Mouse (Mus musculus) heart, embryonic 13.5 days (tissue): ENCODE results near the gene Col4a2. TPM values are rescaled to one million over a fixed set of nuclear protein-coding genes. Genes with fewer than 3 reads are reported as not detected.

Experiments used
- ATAC-seq: fragments of 200-750 bp; cut with Nextera tagmentation; 2 replicates; pipeline ENCODE4 v1.8.0; 2017; ENCODE audit warnings: moderate TSS enrichment; ENCODE audit not compliant: insufficient number of reproducible peaks, low FRiP score, low TSS enrichment; ENCODE audit errors: extremely low read depth
- H3K27ac ChIP-seq: fragments of 300-500 bp; sonication (generic); replicated peaks from 2 replicates; pipeline ENCODE4 v1.5.1; 2015; ENCODE audit warnings: moderate library complexity, mild to moderate bottlenecking, inconsistent platforms
- H3K27me3 ChIP-seq: fragments of 300-500 bp; sonication (generic); replicated peaks from 2 replicates; pipeline ENCODE4 v1.6.1; 2015; ENCODE audit warnings: mild to moderate bottlenecking, inconsistent platforms
- H3K36me3 ChIP-seq: fragments of 300-500 bp; sonication (generic); 2 replicates; pipeline ENCODE4 v1.6.1; 2015; ENCODE audit warnings: mild to moderate bottlenecking, inconsistent platforms
- H3K4me1 ChIP-seq: fragments of 300-500 bp; sonication (generic); 2 replicates; pipeline ENCODE4 v1.6.1; 2015; ENCODE audit warnings: inconsistent platforms
- H3K4me2 ChIP-seq: fragments of 300-500 bp; sonication (generic); 2 replicates; pipeline ENCODE4 v1.6.1; 2015; ENCODE audit warnings: inconsistent platforms, mild to moderate bottlenecking, moderate library complexity
- H3K4me3 ChIP-seq: fragments of 300-500 bp; sonication (generic); 2 replicates; pipeline ENCODE4 v1.5.1; 2015; ENCODE audit warnings: moderate library complexity, mild to moderate bottlenecking, inconsistent platforms
- H3K9ac ChIP-seq: fragments of 300-500 bp; sonication (generic); 2 replicates; pipeline ENCODE4 v1.6.1; 2015; ENCODE audit warnings: inconsistent platforms, mild to moderate bottlenecking, moderate library complexity
- H3K9me3 ChIP-seq: fragments of 300-500 bp; sonication (generic); 2 replicates; pipeline ENCODE4 v1.6.1; 2016; ENCODE audit warnings: inconsistent platforms
- WGBS: fragments of 180-500 bp; shearing (Covaris S2); methylation state at CpG from one replicate; pipeline ENCODE4 v1.1.7; 2015; ENCODE audit warnings: mixed read lengths; 5-methylcytosine and 5-hydroxymethylcytosine counted together
- polyA plus RNA-seq: library from polyadenylated mRNA; unstranded; fragments of >200 nt; fragmentation: Nextera tagmentation; extraction: Ambion mirVana; gene quantifications from 2 replicates; pipeline ENCODE4 v1.2.1, GENCODE M21; 2015

Col4a2 gene
- polyA plus RNA-seq, 1 experiment from 2014 or later: 71.5 TPM

DNA sequence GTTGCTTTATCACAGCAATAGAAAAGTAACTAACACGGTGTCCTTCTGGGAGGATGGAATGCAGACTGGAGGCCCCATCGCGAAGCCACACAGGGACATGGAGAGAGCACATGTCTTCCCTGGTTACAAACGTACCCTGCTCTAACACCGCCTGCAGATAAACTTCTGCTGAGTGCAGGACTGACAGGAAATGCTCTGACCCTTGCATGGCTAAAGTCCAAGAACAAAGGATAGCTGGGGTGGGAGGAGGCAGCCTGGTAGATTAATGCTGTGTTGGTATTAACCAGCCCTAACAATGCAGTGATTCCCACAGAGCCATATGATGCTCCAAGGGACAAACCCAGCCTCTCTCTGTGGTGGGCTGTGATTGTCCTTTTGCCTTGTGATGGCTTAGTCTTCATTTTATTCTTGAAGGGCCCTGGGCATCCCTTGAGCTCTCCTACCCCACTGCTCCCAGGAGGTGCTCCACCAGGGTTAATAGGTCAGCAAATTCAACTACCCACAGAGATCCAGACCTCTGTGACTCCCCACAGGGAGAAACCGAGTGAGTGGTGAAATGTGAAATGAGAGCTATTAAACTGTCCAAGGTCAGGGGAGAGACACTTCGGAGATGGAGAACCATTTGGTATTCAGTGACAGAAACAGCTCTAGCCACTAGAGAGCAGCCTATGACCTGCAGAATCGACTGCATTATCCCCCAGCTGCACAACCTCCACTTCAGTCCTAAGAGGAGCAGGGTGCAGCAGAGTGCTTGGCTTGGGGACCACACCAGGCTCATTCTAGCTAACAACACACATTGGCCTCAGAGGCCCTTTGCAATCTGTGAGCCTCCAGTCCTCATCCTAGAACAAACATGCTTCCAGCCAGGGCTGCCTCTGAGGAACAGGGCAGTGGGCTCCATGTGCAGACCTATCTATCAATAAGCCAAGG, 137.8 kb downstream of the Col4a2 start:
- Histone ChIP-seq H3K9me3 (no peaks in the 10 kb centered on the region), H3K4me2 (no peak overlapping the region), H3K4me1 (peaks cover 26% of the 10 kb centered on the region), H3K4me3 (no peak overlapping the region), H3K27me3 (no peaks in the 10 kb centered on the region), H3K9ac (peak overlapping the region; percentile 26; the same call in 1 of the 2 replicates), H3K27ac (peak overlapping the region; percentile 57), H3K36me3 (peaks cover 47% of the 10 kb centered on the region)
- ATAC-seq: no peak
- WGBS: 16% methylated on average over 8 of the region's 8 CpGs

- H3K27me3 ChIP-seq: no peaks in the 10 kb centered on the region
- H3K27ac ChIP-seq: no peak overlapping the region
- no peak overlapping the region for H3K9ac ChIP-seq
- H3K4me1 ChIP-seq: peaks cover 31% of the 10 kb centered on the region
- H3K36me3 ChIP-seq: peaks cover 30% of the 10 kb centered on the region
- H3K9me3 ChIP-seq: no peaks in the 10 kb centered on the region
- no peak for ATAC-seq
- H3K4me2 ChIP-seq: no peak overlapping the region
- WGBS: 79% methylated on average over 1 of the region's 1 CpGs
- H3K4me3 ChIP-seq: no peak overlapping the region
These were observed 139.5 kb downstream of the Col4a2 start for GRCm38 (mm10) chr8:11452152-11452551.

DNA sequence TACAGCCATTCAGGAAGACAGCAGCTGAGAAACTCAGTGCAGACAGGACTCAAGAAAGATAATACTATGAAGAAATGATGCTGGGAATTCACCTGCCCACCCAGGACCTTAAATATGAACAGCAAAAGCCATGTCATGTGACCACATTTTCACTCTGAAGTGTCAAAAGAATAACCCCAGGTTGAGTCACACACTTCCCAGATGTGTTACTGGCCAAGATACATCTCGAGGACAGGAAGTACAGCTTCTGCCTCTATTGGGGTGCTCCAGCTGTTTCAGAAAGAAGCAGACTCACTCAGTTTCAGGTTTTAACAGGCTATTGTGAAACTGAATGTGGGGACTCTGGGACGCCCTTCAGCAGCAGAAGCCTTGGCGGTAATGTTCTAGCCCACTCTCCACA, 140.0 kb downstream of the Col4a2 start:
- Histone ChIP-seq H3K9ac (no peak overlapping the region), H3K27ac (no peak overlapping the region), H3K9me3 (no peaks in the 10 kb centered on the region), H3K4me2 (no peak overlapping the region), H3K4me3 (no peak overlapping the region), H3K36me3 (peaks cover 26% of the 10 kb centered on the region), H3K27me3 (no peaks in the 10 kb centered on the region), H3K4me1 (peaks cover 35% of the 10 kb centered on the region)
- 67% methylated on average over 3 of the region's 3 CpGs for WGBS
- no peak for ATAC-seq

- 0 out of 2 replicates have a peak overlapping the region, but pooled peaks have one; percentile 5 for H3K9ac ChIP-seq
- H3K27me3 ChIP-seq: no peaks in the 10 kb centered on the region
- peaks cover 22% of the 10 kb centered on the region for H3K36me3 ChIP-seq
- H3K4me3 ChIP-seq: no peak overlapping the region
- H3K9me3 ChIP-seq: no peaks in the 10 kb centered on the region
- WGBS: 57% methylated on average over 4 of the region's 4 CpGs
- H3K4me1 ChIP-seq: peaks cover 39% of the 10 kb centered on the region
- ATAC-seq: no peak
- no peak overlapping the region for H3K4me2 ChIP-seq
- H3K27ac ChIP-seq: no peak overlapping the region
These were observed 140.4 kb downstream of the Col4a2 start for GRCm38 (mm10) chr8:11452974-11453373.

GRCm38 (mm10) chr8:11454228-11454627, 141.6 kb downstream of the Col4a2 start:
- H3K27me3 ChIP-seq: no peaks in the 10 kb centered on the region
- no peak overlapping the region for H3K9ac ChIP-seq
- peaks cover 10% of the 10 kb centered on the region for H3K36me3 ChIP-seq
- H3K9me3 ChIP-seq: no peaks in the 10 kb centered on the region
- H3K4me3 ChIP-seq: no peak overlapping the region
- peaks cover 51% of the 10 kb centered on the region for H3K4me1 ChIP-seq
- H3K4me2 ChIP-seq: no peak overlapping the region
- no peak overlapping the region for H3K27ac ChIP-seq
- ATAC-seq: no peak
- 67% methylated on average over 12 of the region's 12 CpGs for WGBS

DNA sequence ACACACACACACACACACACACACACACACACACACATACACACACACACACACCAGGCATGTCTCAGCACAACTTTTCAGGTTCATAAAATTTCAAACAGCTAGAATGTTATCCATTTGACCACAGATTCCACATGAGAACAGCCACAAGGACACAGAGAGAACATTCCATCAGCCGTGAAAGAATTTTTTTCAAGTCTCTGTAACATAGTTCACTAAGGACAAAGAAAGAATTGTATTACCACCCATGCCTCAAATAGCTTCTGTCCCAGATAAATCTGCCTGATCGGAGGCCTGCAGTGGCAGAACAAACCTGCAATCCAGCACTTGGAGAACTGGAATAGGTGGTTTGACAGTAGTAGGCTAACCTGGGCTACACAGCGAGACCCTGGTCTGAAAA, 144.7 kb downstream of the Col4a2 start:
- H3K4me1 ChIP-seq: peaks cover 50% of the 10 kb centered on the region
- H3K9ac ChIP-seq: 0 out of 2 replicates have a peak overlapping the region, but pooled peaks have one; percentile 8
- H3K4me3 ChIP-seq: no peak overlapping the region
- H3K4me2 ChIP-seq: no peak overlapping the region
- no peaks in the 10 kb centered on the region for H3K9me3 ChIP-seq
- peaks cover 15% of the 10 kb centered on the region for H3K36me3 ChIP-seq
- ATAC-seq: no peak
- H3K27me3 ChIP-seq: no peaks in the 10 kb centered on the region
- peak overlapping the region; percentile 55 for H3K27ac ChIP-seq
- WGBS: 51% methylated on average over 3 of the region's 3 CpGs

DNA sequence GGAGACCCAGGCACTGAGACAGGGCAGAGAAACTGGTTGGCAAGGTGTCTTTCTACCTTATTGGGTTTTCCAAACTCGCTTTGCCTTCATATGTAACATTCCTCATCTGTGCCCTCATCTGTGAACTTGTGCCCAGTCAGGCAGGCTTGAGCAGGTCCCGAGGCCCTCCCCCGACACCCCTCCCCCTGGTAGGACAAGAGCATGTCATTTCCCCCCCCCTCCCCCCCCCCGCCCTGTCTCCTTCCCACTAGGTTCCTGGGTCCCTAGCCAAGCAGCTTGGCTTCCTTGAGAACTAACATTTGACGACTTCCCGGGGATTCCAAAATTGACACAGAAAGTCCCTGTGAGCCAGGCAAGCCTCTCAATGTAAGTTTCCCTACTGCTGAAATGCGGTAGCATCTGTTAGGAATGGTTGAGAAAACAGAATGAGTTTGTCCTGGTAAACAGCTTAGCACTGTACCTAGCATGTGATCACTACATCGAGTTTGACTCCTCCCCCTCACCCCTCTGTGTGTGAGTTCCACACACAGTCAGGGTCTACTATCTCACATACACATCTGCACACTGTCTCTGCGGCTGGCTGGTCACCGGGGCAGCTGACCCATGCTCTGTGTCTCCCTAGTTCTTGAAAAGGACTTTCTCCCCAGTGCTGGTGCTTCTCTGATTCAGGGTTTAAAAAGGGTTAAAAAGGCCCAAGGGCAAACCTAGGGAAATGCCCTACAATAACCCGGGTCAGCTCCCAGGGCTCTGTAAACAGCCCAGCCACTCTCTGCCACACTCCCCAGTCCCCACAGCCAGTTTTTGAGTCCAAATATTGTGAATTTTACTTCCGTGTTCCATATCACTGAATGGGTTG, 145.6 kb downstream of the Col4a2 start:
- WGBS: 34% methylated on average over 11 of the region's 12 CpGs
- no peak for ATAC-seq

GRCm38 (mm10) chr8:11459016-11459415, 146.4 kb downstream of the Col4a2 start:
- H3K27ac ChIP-seq: peak overlapping the region; percentile 21
- H3K9ac ChIP-seq: no peak overlapping the region
- peaks cover 7% of the 10 kb centered on the region; the same call in 1 of the 2 replicates for H3K36me3 ChIP-seq
- H3K4me1 ChIP-seq: peaks cover 61% of the 10 kb centered on the region
- H3K27me3 ChIP-seq: no peaks in the 10 kb centered on the region
- H3K4me3 ChIP-seq: no peak overlapping the region
- no peak for ATAC-seq
- H3K9me3 ChIP-seq: no peaks in the 10 kb centered on the region
- no peak overlapping the region for H3K4me2 ChIP-seq
- WGBS: 48% methylated on average over 5 of the region's 5 CpGs

More for the DNA sequence above, 145.6 kb downstream of the Col4a2 start:
- Histone ChIP-seq H3K9me3 (no peaks in the 10 kb centered on the region), H3K9ac (0 out of 2 replicates have a peak overlapping the region, but pooled peaks have one; percentile 8), H3K36me3 (peaks cover 15% of the 10 kb centered on the region), H3K4me1 (peaks cover 53% of the 10 kb centered on the region), H3K4me2 (no peak overlapping the region), H3K27me3 (no peaks in the 10 kb centered on the region), H3K4me3 (no peak overlapping the region), H3K27ac (peak overlapping the region; percentile 55)

GRCm38 (mm10) chr8:11460934-11461333, 148.3 kb downstream of the Col4a2 start:
- H3K4me3 ChIP-seq: no peak overlapping the region
- H3K36me3 ChIP-seq: 0 out of 2 replicates have a peak, but pooled peaks cover 4% of the 10 kb centered on the region
- H3K27me3 ChIP-seq: no peaks in the 10 kb centered on the region
- no peak overlapping the region for H3K9ac ChIP-seq
- no peak overlapping the region for H3K4me2 ChIP-seq
- ATAC-seq: no peak
- H3K4me1 ChIP-seq: peaks cover 72% of the 10 kb centered on the region
- H3K27ac ChIP-seq: peak overlapping the region; percentile 46
- 10% methylated on average over 2 of the region's 2 CpGs for WGBS
- H3K9me3 ChIP-seq: no peaks in the 10 kb centered on the region

DNA sequence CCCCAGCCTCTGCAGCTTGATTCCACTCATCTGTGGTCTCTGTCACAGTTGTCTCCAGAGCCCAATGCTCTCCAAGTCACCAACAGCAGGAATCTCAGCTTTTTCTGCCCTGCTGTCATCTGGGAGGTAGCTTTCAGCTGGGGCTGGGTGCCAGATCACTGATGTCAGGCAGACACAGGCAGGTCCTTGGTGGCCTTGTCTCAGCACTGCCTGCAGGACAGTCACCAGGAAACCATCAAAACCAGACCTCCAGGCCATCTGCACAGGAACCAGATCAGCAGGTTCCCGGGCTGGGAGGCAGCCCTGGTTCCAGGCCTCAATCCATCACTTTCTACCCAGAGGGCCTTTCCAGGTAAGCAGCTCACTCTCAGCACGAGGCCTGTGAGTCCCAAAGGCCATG, 149.2 kb downstream of the Col4a2 start:
- H3K4me1 ChIP-seq: peaks cover 71% of the 10 kb centered on the region
- 48% methylated on average over 2 of the region's 2 CpGs for WGBS
- H3K36me3 ChIP-seq: 0 out of 2 replicates have a peak, but pooled peaks cover 4% of the 10 kb centered on the region
- H3K27me3 ChIP-seq: no peaks in the 10 kb centered on the region
- no peak overlapping the region for H3K4me3 ChIP-seq
- no peak overlapping the region for H3K9ac ChIP-seq
- H3K4me2 ChIP-seq: no peak overlapping the region
- peak overlapping the region; percentile 46; the same call in 1 of the 2 replicates for H3K27ac ChIP-seq
- ATAC-seq: no peak
- no peaks in the 10 kb centered on the region for H3K9me3 ChIP-seq

GRCm38 (mm10) chr8:11462641-11463040, 150.0 kb downstream of the Col4a2 start:
- Histone ChIP-seq H3K9ac (no peak overlapping the region), H3K9me3 (0 out of 2 replicates have a peak, but pooled peaks cover 4% of the 10 kb centered on the region), H3K27me3 (no peaks in the 10 kb centered on the region), H3K4me1 (peaks cover 63% of the 10 kb centered on the region), H3K4me3 (no peak overlapping the region), H3K36me3 (peaks cover 12% of the 10 kb centered on the region), H3K27ac (no peak overlapping the region), H3K4me2 (no peak overlapping the region)
- 86% methylated on average over 4 of the region's 4 CpGs for WGBS
- no peak for ATAC-seq
